Mouse (Mus musculus) kidney, adult 8-10 months (tissue): ENCODE data around the gene Gulp1.

Experiments
- DNase-seq, 2 experiments: peaks; one replicate each; pipeline ENCODE4 v3.0.0; 2022

Gene Gulp1

GRCm38 (mm10) chr1:44741256-44741655, 189.9 kb downstream of the Gulp1 start:
- DNase-seq: no peak

- DNase-seq: peak; percentile 9 to 23
These were observed 194.4 kb downstream of the Gulp1 start for GRCm38 (mm10) chr1:44745711-44746110.

- DNase-seq: no peak
These were observed 199.7 kb downstream of the Gulp1 start for GRCm38 (mm10) chr1:44750731-44751730.

- DNase-seq: no peak
These were observed 226.9 kb downstream of the Gulp1 start for GRCm38 (mm10) chr1:44778251-44778650.

GRCm38 (mm10) chr1:44803594-44804372, 252.5 kb downstream of the Gulp1 start:
- DNase-seq: peak in 1 of 2 experiments; percentile 11

GRCm38 (mm10) chr1:44806368-44806767, 255.1 kb downstream of the Gulp1 start:
- DNase-seq: no peak

GRCm38 (mm10) chr1:44810336-44810735, 259.0 kb downstream of the Gulp1 start:
- DNase-seq: no peak

- DNase-seq: no peak
These were observed 282.6 kb downstream of the Gulp1 start for GRCm38 (mm10) chr1:44833934-44834333.
